Mouse (Mus musculus) forebrain, postnatal 0 days (tissue): ENCODE data around the gene 1110008P14Rik. TPM values are rescaled to one million over a fixed set of nuclear protein-coding genes. Genes with fewer than 3 reads are reported as not detected.

Source experiments
- ATAC-seq: fragments of 200-750 bp; cut with Nextera tagmentation; 2 replicates; pipeline ENCODE4 v1.8.0; 2017; ENCODE audit warnings: mild to moderate bottlenecking, moderate library complexity
- DNase-seq: peaks from one replicate; pipeline ENCODE4 v3.0.0-alpha.2; 2015
- H3K27ac ChIP-seq: fragments of 300-500 bp; sonication (generic); 2 replicates; pipeline ENCODE4 v1.5.1; 2014; ENCODE audit warnings: low read depth, mild to moderate bottlenecking, antibody characterized with exemption, low read length, moderate library complexity, mixed read lengths
- H3K27me3 ChIP-seq: fragments of 300-500 bp; sonication (generic); 2 replicates; pipeline ENCODE4 v1.6.1; 2014; ENCODE audit warnings: mild to moderate bottlenecking, low read length, mixed read lengths; ENCODE audit not compliant: insufficient read depth
- H3K36me3 ChIP-seq: fragments of 300-500 bp; sonication (generic); 2 replicates; pipeline ENCODE4 v1.6.1; 2014; ENCODE audit warnings: mild to moderate bottlenecking, moderate library complexity; ENCODE audit not compliant: insufficient read depth
- H3K4me1 ChIP-seq: fragments of 300-500 bp; sonication (generic); 2 replicates; pipeline ENCODE4 v1.6.1; 2014; ENCODE audit warnings: antibody characterized with exemption; ENCODE audit not compliant: insufficient read depth
- H3K4me2 ChIP-seq: fragments of 300-500 bp; sonication (generic); 2 replicates; pipeline ENCODE4 v1.6.1; 2014; ENCODE audit warnings: low read depth, mild to moderate bottlenecking, moderate library complexity
- H3K4me3 ChIP-seq: fragments of 300-500 bp; sonication (generic); 2 replicates; pipeline ENCODE4 v1.5.1; 2014; ENCODE audit warnings: low read depth, low read length, mixed read lengths
- H3K9ac ChIP-seq: fragments of 300-500 bp; sonication (generic); 2 replicates; pipeline ENCODE4 v1.6.1; 2014; ENCODE audit warnings: mild to moderate bottlenecking
- H3K9me3 ChIP-seq: fragments of 300-500 bp; sonication (generic); 2 replicates; pipeline ENCODE4 v1.6.1; 2016; ENCODE audit warnings: low read length
- CTCF ChIP-seq: sonication (generic); IDR thresholded peaks from 2 replicates; pipeline ENCODE4 v1.5.1; 2016; ENCODE audit warnings: antibody characterized with exemption, control low read depth, low read depth
- WGBS: fragments of 180-500 bp; shearing (Covaris S2); extraction: QIAGEN DNeasy Blood & Tissue Kit; methylation state at CpG from one replicate; pipeline ENCODE4 v1.1.7; 2014; 5-methylcytosine and 5-hydroxymethylcytosine counted together
- polyA plus RNA-seq: library from polyadenylated mRNA; unstranded; fragments of >200 nt; fragmentation: Nextera tagmentation; extraction: Ambion mirVana; gene quantifications from 2 replicates; pipeline ENCODE4 v1.2.1, GENCODE M21; 2015
- total RNA-seq: library from RNA; depleted of rRNA; stranded (reverse); fragments of >200 nt; gene quantifications from 2 replicates; pipeline ENCODE4 v1.2.3, GENCODE M21; 2014

The 1110008P14Rik gene
- total and polyA plus RNA-seq, 2 experiments from 2014 or later, result 160 to 197 TPM

DNA sequence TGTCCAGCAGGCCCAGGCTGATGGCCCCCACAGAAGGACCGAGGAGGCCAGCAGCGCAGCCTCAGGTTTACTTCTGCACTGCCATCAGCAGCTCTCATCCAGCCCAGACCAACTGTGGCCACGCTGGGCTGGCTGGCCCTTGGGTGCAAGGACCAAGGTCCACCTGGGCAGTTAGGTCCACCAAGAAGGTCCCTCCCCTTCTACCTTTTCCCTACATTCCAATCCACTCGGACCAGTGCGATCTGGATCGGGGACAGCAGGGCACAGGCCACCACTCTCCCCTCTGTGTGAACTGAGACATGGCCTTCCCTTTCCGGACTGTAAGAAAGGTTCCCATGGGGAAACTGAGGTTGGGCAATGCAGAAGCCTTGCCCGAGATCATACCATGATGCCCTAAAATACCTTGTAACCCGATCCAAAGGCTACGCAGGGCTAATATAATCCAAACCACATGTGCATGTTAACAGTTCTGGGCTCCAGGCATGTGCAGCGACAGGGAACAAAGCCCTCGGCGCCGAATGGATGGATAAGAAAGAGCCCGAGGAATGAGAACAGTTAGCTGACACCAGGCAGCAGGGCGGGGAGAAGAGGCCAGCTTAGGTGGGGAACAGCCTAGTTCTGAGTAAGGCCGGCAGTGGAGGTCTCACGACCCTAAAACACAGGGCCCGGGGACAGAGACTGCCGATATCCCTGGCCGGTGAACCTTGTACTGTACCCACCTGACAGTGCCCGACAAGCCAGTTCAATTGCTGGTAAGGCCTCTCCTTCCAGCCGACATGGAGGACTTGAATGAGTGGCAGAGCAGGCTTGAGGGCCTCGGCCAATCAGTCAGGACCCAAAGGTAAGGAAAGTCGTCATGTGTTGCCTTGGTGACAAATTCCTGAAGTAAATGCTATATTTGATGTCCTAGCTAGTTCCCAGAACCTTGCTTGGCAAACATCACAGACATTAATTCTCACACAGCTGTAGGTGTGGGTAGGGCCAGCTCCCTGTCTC, 27.0 kb upstream of the 1110008P14Rik start:
- no peak overlapping the region for H3K27ac ChIP-seq
- DNase-seq (no peak), ATAC-seq (no peak)
- H3K4me1 ChIP-seq, result no peaks in the 10 kb centered on the region
- WGBS, result 71% methylated on average over 25 of the region's 25 CpGs
- TF ChIP-seq CTCF, result no peak
- no peaks in the 10 kb centered on the region; the same call in 1 of the 2 replicates for H3K36me3 ChIP-seq
- no peaks in the 10 kb centered on the region for H3K27me3 ChIP-seq
- H3K4me2 ChIP-seq, result no peak overlapping the region
- H3K4me3 ChIP-seq, result no peak overlapping the region
- H3K9ac ChIP-seq, result no peak overlapping the region
- no peaks in the 10 kb centered on the region for H3K9me3 ChIP-seq

DNA sequence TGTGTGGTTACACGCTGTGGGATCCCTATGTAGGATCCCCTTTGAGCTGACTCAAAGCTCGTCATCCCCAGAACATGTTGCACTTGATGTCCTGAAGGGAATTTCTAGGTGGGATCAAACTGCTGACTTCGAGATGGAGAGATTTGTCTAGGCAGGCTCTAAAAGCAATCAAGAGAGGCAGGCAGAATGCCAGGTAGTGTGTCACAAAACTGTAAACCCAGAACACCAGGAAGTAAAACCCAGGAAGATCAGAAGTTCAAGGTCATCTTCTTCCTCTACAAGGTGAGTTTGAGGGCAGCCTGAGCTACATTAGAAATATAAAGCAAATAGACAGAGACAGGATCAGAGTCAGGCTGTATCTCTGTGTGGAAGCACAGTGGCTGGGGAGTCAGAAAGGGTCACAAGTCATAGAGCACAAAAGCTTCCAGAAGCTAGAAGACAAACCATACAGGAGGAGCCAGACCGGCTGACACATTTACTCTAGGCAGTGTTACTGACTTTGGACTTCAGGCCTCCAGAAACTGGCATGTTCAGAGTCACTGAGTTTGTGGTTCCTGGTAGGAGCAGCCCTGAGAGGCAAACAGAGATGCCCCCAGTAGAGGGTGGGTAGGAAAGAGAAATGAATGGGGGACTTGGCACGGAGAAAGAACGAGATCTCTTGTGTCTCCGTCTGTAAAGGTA, 25.5 kb upstream of the 1110008P14Rik start:
- Histone ChIP-seq H3K4me2 (no peak overlapping the region), H3K4me3 (no peak overlapping the region), H3K4me1 (no peaks in the 10 kb centered on the region), H3K27ac (no peak overlapping the region), H3K27me3 (no peaks in the 10 kb centered on the region), H3K9ac (no peak overlapping the region), H3K36me3 (peaks cover 8% of the 10 kb centered on the region), H3K9me3 (no peaks in the 10 kb centered on the region)
- TF ChIP-seq CTCF, result no peak
- DNase-seq (no peak), ATAC-seq (no peak)
- 81% methylated on average over 7 of the region's 7 CpGs for WGBS

- peak; percentile 66; the same call in 1 of the 2 replicates for ATAC-seq
- Histone ChIP-seq H3K4me3 (no peak overlapping the region), H3K36me3 (peaks cover 32% of the 10 kb centered on the region), H3K27ac (no peak overlapping the region), H3K27me3 (no peaks in the 10 kb centered on the region), H3K4me2 (no peak overlapping the region), H3K4me1 (no peaks in the 10 kb centered on the region), H3K9ac (no peak overlapping the region), H3K9me3 (no peaks in the 10 kb centered on the region)
- DNase-seq, result peak; percentile 98
- WGBS, result 14% methylated on average over 2 of the region's 2 CpGs
- peak; percentile 100 for TF ChIP-seq CTCF
Observed at GRCm38 (mm10) chr2:32404663-32405062, 22.9 kb upstream of the 1110008P14Rik start.

- Histone ChIP-seq H3K27me3 (no peaks in the 10 kb centered on the region), H3K4me2 (peak overlapping the region; percentile 91), H3K36me3 (peaks cover 23% of the 10 kb centered on the region), H3K9me3 (no peaks in the 10 kb centered on the region), H3K27ac (peak overlapping the region; percentile 86), H3K9ac (peak overlapping the region; percentile 87), H3K4me1 (peaks cover 6% of the 10 kb centered on the region; the same call in 1 of the 2 replicates), H3K4me3 (peak overlapping the region; percentile 89)
- ATAC-seq (no peak), DNase-seq (no peak)
- TF ChIP-seq CTCF, result no peak
- WGBS, result 0% methylated on average over 15 of the region's 15 CpGs
Observed at GRCm38 (mm10) chr2:32396695-32397094, 15.0 kb upstream of the 1110008P14Rik start.

DNA sequence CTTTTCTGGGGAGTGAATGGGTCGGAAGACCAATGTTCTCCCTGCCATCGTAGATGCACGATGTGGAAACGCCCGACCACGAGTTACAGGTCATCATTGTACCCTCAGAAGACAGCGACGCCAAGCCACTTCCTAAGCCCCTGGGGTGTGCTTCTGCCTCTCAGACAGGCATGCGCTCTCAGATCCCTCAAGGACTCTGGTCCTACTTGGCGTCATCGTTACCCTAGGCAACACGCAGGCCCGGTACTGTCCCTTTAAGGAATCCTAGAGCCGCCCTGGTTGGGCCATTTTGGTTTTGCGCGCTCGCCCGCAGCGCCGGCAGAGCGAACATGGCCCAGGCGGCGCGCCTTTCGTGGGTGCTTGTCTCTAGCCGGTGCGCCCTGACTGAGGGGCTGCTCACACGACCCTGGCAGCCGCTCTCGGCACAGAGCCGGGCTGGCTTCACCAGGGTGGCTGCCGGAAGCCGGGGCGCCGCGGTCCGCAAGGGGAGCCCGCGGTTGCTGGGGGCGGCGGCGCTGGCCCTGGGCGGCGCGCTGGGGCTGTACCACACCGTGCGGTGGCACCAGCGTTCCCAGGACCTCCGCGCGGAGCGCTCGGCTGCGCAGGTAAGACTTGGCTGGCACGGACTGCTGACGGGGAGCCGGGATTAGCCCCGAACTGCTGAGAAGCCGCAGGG, 14.3 kb upstream of the 1110008P14Rik start:
- Histone ChIP-seq H3K9ac (peak overlapping the region; percentile 87), H3K4me3 (peak overlapping the region; percentile 89), H3K9me3 (no peaks in the 10 kb centered on the region), H3K4me2 (peak overlapping the region; percentile 91), H3K4me1 (peaks cover 6% of the 10 kb centered on the region; the same call in 1 of the 2 replicates), H3K27me3 (no peaks in the 10 kb centered on the region), H3K27ac (peak overlapping the region; percentile 86), H3K36me3 (peaks cover 19% of the 10 kb centered on the region)
- DNase-seq (peak; percentile 96), ATAC-seq (peak; percentile 98)
- WGBS, result 5% methylated on average over 57 of the region's 59 CpGs
- TF ChIP-seq CTCF, result peak; percentile 4; the same call in 1 of the 2 replicates

- WGBS, result 2% methylated on average over 31 of the region's 31 CpGs
- TF ChIP-seq CTCF, result no peak
- peak; percentile 91 for ATAC-seq
Observed at GRCm38 (mm10) chr2:32395484-32395945, 13.8 kb upstream of the 1110008P14Rik start, which contains the start of gene Ptges2. Ptges2 (plus strand) TSS chr2:32395896.

More at GRCm38 (mm10) chr2:32395484-32395945, 13.8 kb upstream of the 1110008P14Rik start, which contains the start of gene Ptges2:
- peak within 1 kb of the TSS; percentile 89 for H3K4me3 ChIP-seq
- peak within 1 kb of the TSS; percentile 87 for H3K9ac ChIP-seq
- no peaks in the 10 kb centered on the region for H3K9me3 ChIP-seq
- no peaks in the 10 kb centered on the region for H3K27me3 ChIP-seq
- H3K27ac ChIP-seq, result peak within 1 kb of the TSS; percentile 86
- peak within 1 kb of the TSS; percentile 91 for H3K4me2 ChIP-seq
- H3K36me3 ChIP-seq, result peaks cover 13% of the 10 kb centered on the region
- H3K4me1 ChIP-seq, result peaks cover 6% of the 10 kb centered on the region; the same call in 1 of the 2 replicates
- no peak for DNase-seq
